Mouse (Mus musculus): ENCODE results near the gene Ift22.
"Not testable (repeated sequence)": the region's sequence is repeated elsewhere in the genome, so short reads cannot be mapped to it uniquely, and the experiment has no call there.

Gene Ift22

DNA sequence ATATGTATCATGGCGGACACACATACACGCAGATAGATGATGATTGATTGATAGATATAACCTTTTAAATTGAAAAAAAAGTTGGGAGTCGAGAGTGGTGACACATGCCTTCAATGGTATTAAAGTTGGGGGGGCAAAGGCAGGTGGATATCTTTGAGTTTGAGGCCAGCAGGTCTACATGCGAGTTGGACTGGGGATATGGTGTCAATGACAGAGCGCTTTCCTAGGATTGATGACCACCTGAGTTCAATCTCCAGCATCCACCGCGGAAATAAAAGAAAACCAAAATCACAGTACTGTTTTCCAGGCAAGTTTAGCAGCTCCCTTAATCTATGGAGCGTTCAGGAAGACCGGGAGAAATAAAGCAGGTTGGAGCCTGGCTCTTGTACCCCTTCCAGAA, 363 bp upstream of the Ift22 start:
- DNase-seq: no peak

DNA sequence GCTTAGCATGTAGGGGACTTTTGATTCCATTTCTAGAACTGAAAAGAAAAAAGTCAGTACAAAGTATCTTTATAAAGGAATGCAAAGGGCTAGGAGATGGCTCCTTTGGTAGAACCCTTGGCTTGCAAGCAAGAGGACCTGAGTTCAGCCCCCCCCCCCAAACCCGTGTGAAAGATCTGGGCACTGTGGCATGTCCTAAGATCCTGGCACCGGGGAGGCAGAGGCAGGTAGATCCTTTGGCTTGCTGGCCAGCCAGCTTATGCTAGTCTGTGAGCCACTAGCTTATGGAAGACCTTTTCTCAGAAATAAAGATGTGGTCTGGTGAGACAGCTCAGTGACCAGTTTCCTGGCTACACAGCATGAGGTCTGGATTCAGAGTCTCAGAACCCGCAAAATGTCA, 6.2 kb downstream of the Ift22 start:
- no peak for DNase-seq

DNA sequence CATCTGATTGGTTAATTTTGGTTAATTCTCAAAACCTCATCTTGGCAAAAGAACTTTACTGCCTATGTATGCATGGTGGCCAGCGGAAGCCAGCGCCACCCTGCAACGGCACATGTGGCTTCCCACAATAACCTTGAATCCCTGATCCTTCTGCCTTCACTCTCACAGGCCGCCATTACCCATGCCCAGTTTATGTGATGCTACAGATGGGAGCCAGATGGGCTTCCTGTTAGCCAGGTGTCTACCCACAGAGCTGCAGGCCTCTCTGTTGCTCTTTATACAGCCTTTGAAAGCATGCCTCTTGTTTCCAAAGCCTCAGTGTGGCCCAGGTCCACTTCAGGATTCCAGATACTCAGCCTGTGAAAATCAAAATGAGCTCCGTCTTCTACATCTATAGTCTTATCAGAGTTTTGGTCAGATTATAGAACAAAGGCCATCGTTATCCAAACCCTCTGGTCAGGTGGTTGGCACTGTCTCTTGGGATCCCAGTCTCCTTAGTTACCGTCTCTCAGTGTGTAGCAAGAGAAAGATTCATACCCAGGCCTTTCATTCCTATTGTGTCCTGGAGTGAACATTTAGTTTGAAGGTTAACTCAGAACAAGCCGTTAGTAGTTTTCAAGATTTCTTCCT, 9.8 kb downstream of the Ift22 start:
- no peak for DNase-seq

DNA sequence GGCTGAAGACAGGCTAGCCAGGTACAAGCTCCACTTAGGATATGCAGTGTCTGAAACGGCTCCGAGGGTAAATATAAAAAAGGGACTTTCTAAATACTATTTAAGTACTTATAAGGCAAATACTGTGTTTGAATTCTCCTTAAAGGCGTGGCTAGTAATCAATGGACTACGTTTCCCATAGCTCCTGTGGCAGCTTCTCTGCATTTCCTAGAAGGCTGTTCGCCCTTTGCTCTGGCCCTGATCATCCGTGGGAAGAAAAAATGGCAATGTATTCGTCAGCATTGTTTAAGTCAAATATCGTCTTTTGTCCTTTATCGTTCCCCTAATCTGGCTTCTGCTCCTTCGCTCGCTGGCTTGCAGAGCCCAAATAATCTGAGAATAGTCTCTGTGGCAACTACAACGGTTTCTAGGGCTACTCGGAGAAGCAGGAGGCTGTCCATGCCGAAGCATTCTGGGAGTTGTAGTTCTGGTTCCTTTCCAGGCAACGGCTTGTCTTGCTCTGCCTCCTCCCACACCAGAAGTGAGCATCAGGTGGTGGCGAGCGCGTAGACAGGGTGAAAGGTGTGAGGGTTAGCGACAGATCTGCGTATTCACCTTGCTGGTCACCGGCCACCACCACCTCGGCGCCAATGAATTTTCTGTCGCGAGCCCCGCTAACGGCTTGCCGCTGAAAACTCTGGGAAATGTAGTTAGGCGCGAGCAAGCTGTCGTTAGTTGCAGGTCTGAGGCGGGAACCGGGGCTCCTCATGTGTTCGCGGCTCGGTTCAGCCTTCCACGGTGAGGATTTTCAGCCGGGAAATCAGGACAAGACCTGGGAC, 10.9 kb downstream of the Ift22 start:
- peak; percentile 71 to 79 for DNase-seq

DNA sequence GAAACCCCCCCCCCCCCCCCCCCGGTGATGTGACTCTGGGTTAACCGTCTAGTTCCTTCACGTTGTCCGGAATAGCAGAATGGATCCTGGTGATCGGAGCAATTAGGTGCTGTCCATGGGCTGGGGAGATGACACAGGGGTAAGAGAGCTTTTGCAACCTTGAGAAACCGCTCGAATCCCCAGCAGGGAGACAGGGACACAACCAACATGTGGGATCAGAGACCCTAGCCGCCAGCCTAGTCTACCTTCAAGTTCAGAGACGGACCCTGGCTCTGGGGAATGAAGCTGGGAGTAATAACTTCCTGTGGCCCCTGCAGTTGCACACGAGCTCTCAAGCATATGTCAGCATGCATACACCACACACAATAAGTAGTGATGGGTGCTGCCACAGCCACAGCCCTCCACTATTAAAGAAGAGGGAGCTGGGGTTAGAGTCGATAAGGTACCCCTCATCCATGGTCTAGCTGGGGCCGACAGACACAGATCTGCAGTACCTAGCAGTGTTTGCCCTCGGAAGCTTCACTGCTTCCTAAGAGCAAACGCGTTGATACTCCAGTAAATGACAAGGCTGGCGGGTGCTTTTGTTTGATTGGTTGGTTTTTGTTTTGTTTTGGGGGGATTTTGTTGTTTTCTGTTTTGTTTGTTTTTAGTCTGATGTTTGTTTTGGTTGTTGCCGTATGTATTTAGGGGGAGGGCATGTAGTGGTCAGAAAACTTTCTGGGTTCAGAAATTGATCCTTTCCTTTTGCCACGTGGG, 11.8 kb downstream of the Ift22 start:
- DNase-seq: no peak

DNA sequence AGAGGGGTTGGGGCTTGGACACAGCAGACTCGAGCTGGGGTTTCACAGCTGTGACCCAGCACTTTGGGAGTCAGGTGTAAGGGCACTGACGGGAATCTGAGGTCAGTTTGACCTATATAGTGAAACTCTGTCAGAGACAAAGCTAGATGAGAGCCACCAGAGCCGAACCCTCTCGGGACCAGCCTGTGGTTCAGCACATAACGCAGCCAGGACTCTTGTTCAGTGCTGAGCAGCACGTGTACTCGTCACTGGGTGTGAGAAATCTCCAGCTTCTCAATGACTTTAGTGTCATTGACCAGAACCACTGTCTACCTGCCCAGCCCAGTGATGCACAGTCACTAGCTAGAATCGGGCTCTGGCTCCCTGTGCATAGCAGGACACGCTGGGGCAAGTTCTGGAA, 14.9 kb downstream of the Ift22 start:
- DNase-seq: no peak

DNA sequence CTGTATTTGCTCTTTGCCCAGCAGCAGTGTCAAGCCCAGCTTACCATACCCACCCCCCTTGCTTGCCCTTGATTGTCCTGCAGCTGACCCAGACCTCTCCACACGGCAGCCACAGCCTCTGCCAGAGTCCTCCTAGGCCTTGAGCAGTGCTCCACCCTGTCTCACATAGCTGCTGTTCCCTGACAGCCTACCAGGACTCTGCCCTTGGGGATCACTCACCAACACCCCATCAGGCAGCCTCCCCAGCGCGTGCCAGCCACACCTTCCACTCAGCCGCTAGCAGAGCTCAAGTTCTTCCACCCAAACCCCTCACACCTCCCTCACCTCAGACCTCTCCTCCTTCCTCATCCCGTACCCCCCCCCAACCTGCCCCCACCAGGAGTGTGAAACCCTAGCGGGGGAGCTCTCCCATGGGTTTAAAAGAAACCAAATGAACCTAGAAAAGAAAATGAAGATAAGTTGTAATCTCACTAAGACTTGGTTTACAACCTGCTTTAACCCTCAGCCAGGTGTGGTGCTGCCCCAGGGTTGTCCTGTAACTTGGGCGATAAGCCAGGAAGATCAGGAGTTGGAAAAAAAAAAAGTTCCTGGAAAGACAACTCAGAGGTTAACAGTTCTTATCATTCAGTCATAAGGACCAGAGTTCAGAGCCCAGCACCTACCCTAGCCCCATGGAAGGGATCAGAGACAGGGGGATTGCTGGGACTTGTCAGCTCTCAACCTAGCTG, 16.0 kb downstream of the Ift22 start:
- DNase-seq: peak; percentile 6 to 77

DNA sequence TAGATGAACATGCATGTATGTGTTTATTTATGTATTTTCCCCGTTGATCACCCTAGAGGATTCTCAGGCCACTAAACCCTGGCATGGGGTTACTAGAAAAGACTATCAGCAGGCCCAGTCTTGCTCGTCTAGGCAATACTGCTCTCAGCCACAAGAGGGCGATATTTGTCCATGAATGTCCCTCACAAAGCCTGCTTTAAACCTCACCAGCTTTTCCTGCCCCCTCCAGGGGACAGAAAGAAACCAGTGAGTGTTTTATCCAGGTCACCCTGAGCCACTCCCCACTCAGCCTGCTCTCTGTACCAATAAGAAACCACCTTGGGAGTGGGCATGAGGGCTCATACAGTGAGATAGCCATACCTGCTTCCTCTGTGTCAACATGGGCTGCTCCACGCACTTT, 21.1 kb downstream of the Ift22 start:
- peak; percentile 84 to 94 for DNase-seq

DNA sequence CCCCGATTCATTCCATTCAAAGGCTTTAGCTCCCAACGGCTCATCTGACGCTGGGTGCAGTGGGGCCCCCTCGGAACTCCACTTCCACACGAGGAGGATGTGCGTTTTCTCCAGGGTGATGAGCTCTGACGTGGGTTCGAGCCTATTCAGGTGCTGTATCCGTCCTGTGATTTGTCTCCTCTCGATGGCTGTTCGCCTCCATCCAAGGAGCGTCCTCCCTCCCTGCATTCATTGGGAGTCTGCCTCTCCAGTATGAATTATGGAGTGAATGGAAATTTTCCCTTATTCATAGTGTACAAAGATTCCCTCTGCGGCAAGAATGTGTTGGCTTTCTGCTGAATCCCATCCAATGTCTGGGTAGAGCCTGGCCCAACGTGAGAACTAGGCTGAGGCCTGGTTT, 23.9 kb downstream of the Ift22 start:
- DNase-seq: no peak

DNA sequence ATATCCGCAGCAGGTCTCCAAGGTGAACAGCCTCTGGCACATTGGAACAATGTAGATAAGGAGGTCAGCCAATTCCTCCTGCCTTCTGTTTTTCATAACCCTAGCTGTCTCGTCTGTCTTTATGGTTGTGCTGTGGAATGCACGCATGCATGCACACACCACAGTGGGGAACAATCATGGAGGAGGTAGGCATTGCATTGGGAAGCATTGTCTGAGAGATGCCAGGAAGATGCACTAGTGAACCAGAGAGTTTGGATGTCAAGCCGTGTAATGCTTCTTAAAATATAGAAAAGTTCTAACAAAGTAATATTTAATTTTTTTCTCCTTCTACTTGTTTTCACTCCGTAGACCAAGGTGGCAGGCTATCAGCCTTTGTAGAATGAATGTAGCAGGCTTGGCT, 25.0 kb downstream of the Ift22 start:
- DNase-seq: no peak

DNA sequence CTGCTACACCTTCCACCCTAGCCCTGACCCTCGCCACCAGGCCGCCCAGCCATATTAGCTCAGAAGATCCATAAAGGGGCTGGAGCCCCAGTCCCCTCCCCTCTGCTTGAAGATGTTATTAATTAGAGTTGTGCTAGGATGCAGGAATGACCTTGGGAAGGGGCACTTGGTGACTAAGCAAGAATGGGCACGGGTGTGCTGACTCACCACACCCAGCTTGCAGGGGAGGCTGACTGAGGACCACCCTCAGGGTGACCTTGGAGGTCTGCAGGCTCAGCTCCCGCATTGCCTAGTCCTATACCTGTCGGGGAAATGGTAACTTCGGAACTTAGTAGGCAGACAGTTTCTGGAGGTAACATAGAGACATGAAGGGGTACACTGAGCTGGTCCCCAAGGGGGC, 26.0 kb downstream of the Ift22 start:
- no peak for DNase-seq

DNA sequence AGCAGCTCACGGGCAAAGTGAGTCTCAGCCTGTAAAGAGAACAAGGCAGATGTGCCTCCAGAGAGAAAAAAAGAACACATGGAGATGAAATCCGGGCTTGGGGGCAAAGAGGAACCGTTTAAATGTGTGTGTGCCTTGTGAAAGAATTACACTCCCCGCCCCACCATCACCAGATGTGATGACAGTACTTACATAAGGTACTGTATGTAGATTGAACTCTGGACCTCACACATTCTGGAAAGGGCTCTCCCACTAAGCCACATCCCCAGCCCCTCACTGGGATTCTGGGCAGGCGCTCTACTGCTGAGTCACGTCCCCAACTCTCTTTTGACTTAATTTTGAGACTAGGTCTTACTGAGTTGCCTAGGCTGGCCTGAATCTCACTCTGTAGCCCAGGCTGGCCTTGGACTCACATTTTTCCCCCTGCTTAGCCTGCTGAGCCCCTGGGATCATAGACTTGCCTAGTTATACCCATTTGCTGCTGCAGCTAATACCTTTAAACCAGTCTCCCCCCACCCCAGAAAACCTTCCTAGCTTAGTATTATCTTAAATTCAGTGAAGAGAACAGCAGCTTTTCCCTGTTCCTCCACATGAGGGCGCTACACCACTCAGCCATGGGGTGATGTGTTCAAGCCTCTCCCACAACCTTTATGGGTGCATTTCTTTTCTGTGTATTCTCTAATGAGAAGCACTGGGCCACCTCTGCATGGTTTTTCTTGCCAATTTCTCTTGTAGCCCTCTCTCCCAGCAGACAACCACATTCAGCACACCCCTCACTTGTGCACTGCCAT, 28.1 kb downstream of the Ift22 start:
- DNase-seq: peak in 1 of 2 experiments; percentile 39

DNA sequence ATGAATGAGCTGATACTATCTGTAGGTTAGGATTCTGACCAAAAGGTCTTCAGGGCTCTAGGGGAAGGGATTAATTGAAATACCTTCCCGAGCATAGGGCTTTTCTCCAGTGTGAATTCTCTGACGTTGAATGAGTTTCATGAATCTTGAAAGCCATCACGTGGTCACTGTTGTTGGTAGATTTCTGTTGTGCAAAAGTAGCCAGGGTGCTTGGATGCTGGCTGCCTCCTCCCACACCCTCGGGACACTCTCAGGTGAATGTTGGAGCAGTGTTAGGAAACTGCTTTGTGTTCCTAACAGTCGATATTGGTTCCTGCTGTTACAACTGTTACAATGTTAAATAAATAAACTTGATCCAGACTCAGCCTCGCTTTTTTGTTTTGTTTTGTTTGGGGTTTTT, 28.8 kb downstream of the Ift22 start:
- no peak for DNase-seq

DNA sequence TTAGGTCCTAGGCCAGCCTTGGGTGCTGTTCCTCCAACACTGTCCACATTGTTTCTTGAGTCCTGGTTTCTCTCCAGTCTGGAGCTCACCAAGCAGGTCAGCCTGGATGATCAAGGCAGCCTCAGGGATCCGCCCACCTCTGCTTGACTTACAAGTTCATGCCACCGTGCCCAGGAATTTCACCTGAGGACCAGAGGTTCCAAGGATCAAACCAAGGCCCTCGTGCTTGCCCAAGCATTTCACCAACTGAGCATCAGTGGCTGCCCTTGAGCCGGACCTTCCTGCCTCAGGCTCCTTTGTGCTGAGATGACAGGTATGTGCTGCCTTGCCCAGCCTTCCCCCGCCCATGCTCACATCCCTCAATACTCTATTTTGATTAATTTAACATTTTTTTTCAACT, 29.7 kb downstream of the Ift22 start:
- DNase-seq: peak; percentile 71 to 87

DNA sequence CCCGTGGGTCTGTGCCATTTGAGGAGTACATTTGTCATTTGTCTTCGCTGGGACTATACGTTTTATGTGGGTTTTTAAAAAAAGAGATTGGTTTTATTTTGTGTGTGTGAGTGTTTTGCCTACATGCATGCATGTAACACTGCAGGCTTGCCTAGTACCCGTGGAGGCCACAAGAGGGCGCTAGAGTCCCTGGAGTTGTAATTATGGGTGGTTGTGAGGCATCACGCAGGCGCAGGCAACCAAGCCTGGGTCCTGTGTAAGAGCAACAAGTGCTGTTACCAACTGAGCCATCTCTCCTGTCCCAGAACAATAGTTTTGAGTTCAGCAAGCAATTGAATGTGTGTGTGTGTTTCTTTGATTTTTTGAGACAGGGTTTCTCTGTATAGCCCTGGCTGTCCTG, 31.3 kb downstream of the Ift22 start:
- peak in 1 of 2 experiments; percentile 49 for DNase-seq

DNA sequence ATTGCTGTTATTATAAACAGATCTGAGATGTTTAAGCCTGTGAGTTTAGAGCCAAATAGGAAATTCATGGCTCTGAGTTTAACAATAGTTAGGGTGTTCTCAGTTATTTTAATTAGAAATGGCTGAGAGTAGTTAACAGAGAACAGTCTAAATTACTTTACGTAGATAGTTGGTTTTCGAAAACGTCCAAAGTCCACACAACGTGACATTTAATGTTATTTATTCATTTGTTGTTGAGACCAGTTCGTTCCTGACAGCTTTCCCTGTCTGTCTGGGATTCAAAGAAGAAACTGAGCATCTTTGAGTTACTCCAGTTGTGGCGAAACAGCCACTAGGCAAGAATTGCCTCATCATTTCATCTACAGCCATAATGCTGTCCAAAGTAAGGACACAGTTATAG, 32.1 kb downstream of the Ift22 start:
- DNase-seq: not testable (repeated sequence)

DNA sequence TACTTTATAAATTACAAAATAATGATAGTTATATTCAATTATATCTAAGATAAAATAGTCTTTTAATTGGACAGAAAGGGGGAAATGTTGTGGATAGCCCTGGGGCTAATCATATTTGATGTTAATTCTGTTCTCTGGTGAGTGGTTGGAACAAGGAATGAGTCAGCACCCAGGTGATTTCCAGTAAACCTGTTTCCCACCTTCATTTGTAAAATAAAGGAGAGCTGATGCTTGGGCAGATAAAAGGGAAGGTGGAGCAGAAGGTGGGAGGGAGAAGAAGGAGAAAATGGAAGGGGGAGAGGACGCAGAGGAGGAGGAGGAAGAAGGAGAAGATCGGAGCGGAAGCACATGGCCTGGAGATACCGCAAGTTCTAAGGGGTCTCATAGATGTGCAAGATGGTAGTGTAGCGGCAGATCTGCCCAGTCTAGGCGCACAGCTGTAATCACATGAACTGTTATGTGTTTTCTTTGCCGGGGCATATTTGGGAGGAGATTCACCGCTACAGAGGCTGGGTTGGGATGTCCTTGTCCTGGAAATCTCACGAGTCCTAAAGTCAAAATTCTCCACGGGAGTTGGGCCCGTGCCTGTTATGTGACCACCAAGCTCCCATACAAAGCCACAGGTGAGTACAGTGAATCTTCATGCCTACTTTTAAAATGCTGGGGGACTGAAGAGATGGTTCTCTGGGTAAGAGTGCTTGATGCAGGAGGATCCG, 33.1 kb downstream of the Ift22 start:
- no peak for DNase-seq

DNA sequence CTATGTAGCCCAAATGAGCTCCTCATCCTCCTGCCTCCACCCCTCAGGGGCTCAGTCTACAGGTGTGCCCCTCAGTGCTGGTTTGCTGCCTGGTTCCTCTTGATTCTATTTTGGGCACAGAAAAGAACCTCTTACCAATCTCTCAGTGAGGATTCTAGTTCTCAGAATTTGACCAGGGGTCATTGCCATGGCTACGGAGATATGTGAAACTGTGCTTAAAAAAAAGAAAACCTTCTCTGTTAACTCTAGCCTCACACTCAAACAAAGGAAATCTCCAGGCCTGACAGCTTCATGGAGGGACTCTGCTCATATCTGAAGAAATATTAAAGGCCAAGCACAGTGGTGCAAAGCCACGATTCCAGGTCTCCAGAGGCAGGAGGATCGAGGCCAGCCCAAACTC, 34.8 kb downstream of the Ift22 start:
- DNase-seq: peak in 1 of 2 experiments; percentile 29

DNA sequence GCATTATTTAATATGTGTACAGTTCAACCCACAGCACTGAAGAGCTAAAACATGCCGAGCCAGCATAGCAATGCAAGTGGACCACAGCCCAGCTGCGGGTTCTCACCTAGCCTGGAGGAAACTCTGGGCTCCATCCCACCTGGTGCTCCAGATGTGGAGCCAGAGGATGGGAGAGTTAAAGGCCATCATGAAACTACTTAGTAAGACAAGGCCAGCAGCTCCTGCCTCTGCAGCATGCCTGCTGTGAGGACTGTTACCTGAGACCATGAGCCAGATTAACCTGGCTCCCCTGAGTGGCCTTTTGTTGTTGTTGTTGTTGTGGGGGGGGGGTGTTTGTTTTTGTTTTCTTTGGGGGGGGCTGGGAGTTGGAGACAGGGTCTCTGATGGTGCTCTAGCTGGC, 35.4 kb downstream of the Ift22 start:
- no peak for DNase-seq

DNA sequence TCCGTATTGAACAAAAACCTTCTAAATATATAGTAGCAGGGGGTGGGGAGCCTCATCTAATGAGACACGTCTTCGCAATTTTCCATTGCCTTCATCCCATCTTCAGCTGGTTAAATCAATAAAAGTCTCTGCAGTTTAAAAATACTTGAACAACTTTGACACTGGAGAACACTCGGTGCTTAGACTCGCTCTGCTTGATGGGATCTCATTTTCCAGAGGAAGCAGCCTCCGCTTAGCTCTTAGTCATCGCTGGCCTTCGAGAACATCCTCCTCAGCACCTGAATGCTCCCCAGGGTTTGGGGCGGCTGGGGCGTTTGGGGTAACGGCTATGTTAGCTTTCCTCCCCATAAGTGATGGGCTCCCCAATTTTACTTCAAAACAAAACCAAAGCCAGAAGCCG, 37.1 kb downstream of the Ift22 start:
- no peak for DNase-seq

DNA sequence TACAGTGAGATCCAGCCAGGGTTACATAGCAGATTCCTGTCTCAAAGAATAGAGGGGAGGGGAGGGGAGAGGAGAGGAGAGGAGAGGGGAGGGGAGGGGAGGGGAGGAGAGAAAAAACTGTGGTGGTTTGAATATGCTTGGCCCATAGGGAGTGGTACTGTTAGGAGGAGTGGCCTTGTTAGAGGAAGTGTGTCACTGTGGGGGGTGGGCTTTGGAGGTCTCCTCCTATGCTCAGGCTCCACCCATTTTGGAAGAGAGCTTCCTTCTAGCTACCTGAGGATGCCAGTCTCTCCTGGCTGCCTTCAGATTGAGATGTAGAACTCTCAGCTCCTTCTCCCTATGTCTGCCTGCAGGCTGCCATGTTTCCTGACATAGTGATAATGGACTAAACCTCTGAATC, 39.9 kb downstream of the Ift22 start:
- DNase-seq: no peak
